Mouse (Mus musculus) kidney, adult 2 months (tissue): Measurements from ENCODE around the gene Capn15. TPM values are rescaled to one million over a fixed set of nuclear protein-coding genes. Genes with fewer than 3 reads are reported as not detected.
A peak's percentile ranks its signal among the peaks of the same experiment; 100 is the strongest.

Source experiments
- DNase-seq: peaks from one replicate; pipeline ENCODE4 v3.0.0; 2021
- H3K27ac ChIP-seq: fragments of 200-500 bp; 2 replicates; pipeline ENCODE4 v1.5.1; 2012; ENCODE audit warnings: low read depth, low read length, control low read depth, inconsistent platforms; ENCODE audit not compliant: insufficient read depth
- H3K27me3 ChIP-seq: fragments of 200-500 bp; replicated peaks from 2 replicates; pipeline ENCODE4 v1.6.1; 2012; ENCODE audit warnings: mild to moderate bottlenecking, moderate library complexity, low read length, inconsistent platforms; ENCODE audit not compliant: control insufficient read depth, insufficient read depth
- H3K36me3 ChIP-seq: fragments of 200-500 bp; 2 replicates; pipeline ENCODE4 v1.6.1; 2012; ENCODE audit warnings: mild to moderate bottlenecking, moderate library complexity, low read length, inconsistent platforms; ENCODE audit not compliant: control insufficient read depth, insufficient read depth
- H3K4me1 ChIP-seq: fragments of 200-500 bp; 2 replicates; pipeline ENCODE4 v1.6.1; 2011; ENCODE audit warnings: low read length; ENCODE audit not compliant: control insufficient read depth, insufficient read depth
- H3K4me3 ChIP-seq: fragments of 200-500 bp; 2 replicates; pipeline ENCODE4 v1.5.1; 2011; ENCODE audit warnings: mild to moderate bottlenecking, low read depth, low read length, control low read depth; ENCODE audit not compliant: insufficient read depth
- CTCF ChIP-seq: fragments of 200-500 bp; conservative IDR thresholded peaks from 2 replicates; pipeline ENCODE4 v1.5.1; 2011; ENCODE audit warnings: low read depth, mild to moderate bottlenecking, control low read depth, low read length, moderate library complexity, mixed read lengths; ENCODE audit not compliant: insufficient read depth, insufficient read length
- POLR2A ChIP-seq: fragments of 200-500 bp; IDR thresholded peaks from one replicate; pipeline ENCODE4 v1.6.1; 2011; ENCODE audit warnings: low read depth, low read length, control low read depth
- WGBS: fragments of 180-500 bp; shearing (Covaris S2); methylation state at CpG from one replicate; pipeline ENCODE4 v1.1.7; 2018; 5-methylcytosine and 5-hydroxymethylcytosine counted together
- polyA plus RNA-seq: library from polyadenylated mRNA; depleted of rRNA; stranded (reverse); fragments of >200 nt; gene quantifications from 2 replicates; pipeline ENCODE4 v1.2.3, GENCODE M21; 2012; rRNA removed

Gene Capn15
- polyA plus RNA-seq, 1 experiment, result 24.0 TPM

DNA sequence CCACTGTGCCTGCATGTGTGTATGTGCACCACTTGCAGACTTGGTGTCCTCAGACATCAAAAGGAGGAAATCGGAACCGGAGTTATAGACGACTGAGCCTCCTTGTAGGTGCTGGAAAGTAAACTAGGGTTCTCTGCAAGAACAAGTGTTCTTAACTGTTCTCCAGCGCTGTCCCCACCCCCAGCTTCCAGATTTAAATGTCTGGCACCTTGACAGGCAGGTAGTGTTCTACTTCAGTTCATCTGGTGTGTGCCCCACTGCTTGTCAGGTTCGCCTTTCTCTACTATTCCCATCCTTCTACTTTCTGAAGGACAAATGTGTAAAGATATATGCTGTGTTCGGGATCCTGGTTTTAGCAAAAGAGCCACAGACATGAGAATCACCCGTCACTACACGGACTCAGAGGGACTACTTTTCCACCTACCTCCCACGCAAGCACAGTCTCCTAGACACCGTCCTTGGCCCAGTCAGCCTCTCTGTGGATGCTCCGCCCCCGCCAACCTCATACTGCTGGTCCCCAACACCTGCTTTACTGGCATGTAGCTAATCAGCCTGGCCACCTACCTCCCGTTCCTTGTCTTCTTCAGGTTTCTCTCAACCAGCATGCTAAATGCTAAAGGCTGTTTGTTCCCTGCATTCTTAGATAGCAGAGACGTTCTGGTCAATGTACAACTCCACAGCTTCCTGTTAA is 72.3 kb downstream of the Capn15 start:
- H3K27ac ChIP-seq, result peak overlapping the region; percentile 86
- 47% methylated on average over 14 of the region's 14 CpGs for WGBS
- no peaks in the 10 kb centered on the region for H3K36me3 ChIP-seq
- peak overlapping the region; percentile 20; the same call in 1 of the 2 replicates for H3K4me3 ChIP-seq
- no peaks in the 10 kb centered on the region for H3K27me3 ChIP-seq
- peak; percentile 54 for DNase-seq
- TF ChIP-seq CTCF (no peak), POLR2A (no peak)
- H3K4me1 ChIP-seq, result peaks cover 25% of the 10 kb centered on the region

- Histone ChIP-seq H3K27ac (no peak overlapping the region), H3K36me3 (no peaks in the 10 kb centered on the region), H3K4me1 (peaks cover 25% of the 10 kb centered on the region), H3K27me3 (no peaks in the 10 kb centered on the region), H3K4me3 (no peak overlapping the region)
- TF ChIP-seq CTCF (no peak), POLR2A (no peak)
- WGBS, result 64% methylated on average over 4 of the region's 4 CpGs
- peak; percentile 63 for DNase-seq
Measured at GRCm38 (mm10) chr17:25911816-25912215, 73.8 kb downstream of the Capn15 start.

Other genes starting within 250 kb of the Capn15 start
- 0.10 TPM in 1 of 2 replicates, not detected in the other for gene Mslnl, start 249.8 kb downstream of the Capn15 start, polyA plus RNA-seq
- gene Msln, start 231.4 kb downstream of the Capn15 start, polyA plus RNA-seq, result 3.3 and 3.9 TPM in 2 replicates
- 47.5 and 50.5 TPM in 2 replicates for gene Narfl, start 212.0 kb downstream of the Capn15 start, polyA plus RNA-seq
- 58.9 and 62.8 TPM in 2 replicates for gene Haghl, start 200.1 kb downstream of the Capn15 start, polyA plus RNA-seq
- 0.06 and 0.12 TPM in 2 replicates for gene Ccdc78, start 199.2 kb downstream of the Capn15 start, polyA plus RNA-seq
- 152 and 158 TPM in 2 replicates for gene Fam173a, start 192.9 kb downstream of the Capn15 start, polyA plus RNA-seq
- 0.64 TPM in 1 of 2 replicates, not detected in the other for gene AC134908.4, start 190.1 kb downstream of the Capn15 start, polyA plus RNA-seq
- gene Metrn, start 188.7 kb downstream of the Capn15 start, polyA plus RNA-seq, result 50.1 and 61.3 TPM in 2 replicates
- gene Fbxl16, start 176.7 kb downstream of the Capn15 start, polyA plus RNA-seq, result 3.6 TPM in 2 replicates
- gene Wdr24, start 162.2 kb downstream of the Capn15 start, polyA plus RNA-seq, result 34.9 and 42.1 TPM in 2 replicates
- 132 and 139 TPM in 2 replicates for gene Jmjd8, start 156.9 kb downstream of the Capn15 start, polyA plus RNA-seq
- 140 and 144 TPM in 2 replicates for gene Stub1, start 152.4 kb downstream of the Capn15 start, polyA plus RNA-seq
- 9.2 and 13.9 TPM in 2 replicates for gene Rhbdl1, start 148.5 kb downstream of the Capn15 start, polyA plus RNA-seq
- gene Gm20683, start 144.0 kb downstream of the Capn15 start, polyA plus RNA-seq, result 26.3 and 50.3 TPM in 2 replicates
- gene Rhot2, start 140.9 kb downstream of the Capn15 start, polyA plus RNA-seq, result 133 and 147 TPM in 2 replicates
- 23.8 and 25.5 TPM in 2 replicates for gene Wdr90, start 124.3 kb downstream of the Capn15 start, polyA plus RNA-seq
- 258 and 286 TPM in 2 replicates for gene Mcrip2, start 117.0 kb downstream of the Capn15 start, polyA plus RNA-seq
- 509 and 656 TPM in 2 replicates for gene Mettl26, start 110.7 kb downstream of the Capn15 start, polyA plus RNA-seq
- gene Wfikkn1, start 104.9 kb downstream of the Capn15 start, polyA plus RNA-seq, result 0.31 and 0.42 TPM in 2 replicates
- gene Rab40c, start 66.1 kb downstream of the Capn15 start, polyA plus RNA-seq, result 31.3 and 34.8 TPM in 2 replicates
- gene Pigq, start 40.9 kb downstream of the Capn15 start, polyA plus RNA-seq, result 236 and 270 TPM in 2 replicates
- 16.0 and 21.0 TPM in 2 replicates for gene Nhlrc4, start 40.8 kb downstream of the Capn15 start, polyA plus RNA-seq
- 7.2 and 8.3 TPM in 2 replicates for gene A930017K11Rik, start 33.2 kb downstream of the Capn15 start, polyA plus RNA-seq
- gene Rab11fip3, start 83.8 kb upstream of the Capn15 start, polyA plus RNA-seq, result 454 and 517 TPM in 2 replicates
- 63.0 and 74.9 TPM in 2 replicates for gene Decr2, start 104.5 kb upstream of the Capn15 start, polyA plus RNA-seq
- 36.2 and 45.6 TPM in 2 replicates for gene Nme4, start 109.8 kb upstream of the Capn15 start, polyA plus RNA-seq
- gene Tmem8, start 127.5 kb upstream of the Capn15 start, polyA plus RNA-seq, result 431 and 538 TPM in 2 replicates
- 130 and 137 TPM in 2 replicates for gene Mrpl28, start 137.7 kb upstream of the Capn15 start, polyA plus RNA-seq
- 16.3 and 18.5 TPM in 2 replicates for gene Axin1, start 152.9 kb upstream of the Capn15 start, polyA plus RNA-seq
- gene Pdia2, start 213.3 kb upstream of the Capn15 start, polyA plus RNA-seq, result 0.20 and 0.37 TPM in 2 replicates
- gene Rgs11, start 217.2 kb upstream of the Capn15 start, polyA plus RNA-seq, result 25.0 and 32.0 TPM in 2 replicates
- gene Arhgdig, start 222.0 kb upstream of the Capn15 start, polyA plus RNA-seq, result 3.4 and 4.4 TPM in 2 replicates